Mouse (Mus musculus): ENCODE measurements around the gene Prpf18. TPM values are rescaled to one million over a fixed set of nuclear protein-coding genes. Genes with fewer than 3 reads are reported as not detected.

The Prpf18 gene
- total RNA-seq, 2 experiments from 2014 or later = 34.2 to 35.5 TPM

DNA sequence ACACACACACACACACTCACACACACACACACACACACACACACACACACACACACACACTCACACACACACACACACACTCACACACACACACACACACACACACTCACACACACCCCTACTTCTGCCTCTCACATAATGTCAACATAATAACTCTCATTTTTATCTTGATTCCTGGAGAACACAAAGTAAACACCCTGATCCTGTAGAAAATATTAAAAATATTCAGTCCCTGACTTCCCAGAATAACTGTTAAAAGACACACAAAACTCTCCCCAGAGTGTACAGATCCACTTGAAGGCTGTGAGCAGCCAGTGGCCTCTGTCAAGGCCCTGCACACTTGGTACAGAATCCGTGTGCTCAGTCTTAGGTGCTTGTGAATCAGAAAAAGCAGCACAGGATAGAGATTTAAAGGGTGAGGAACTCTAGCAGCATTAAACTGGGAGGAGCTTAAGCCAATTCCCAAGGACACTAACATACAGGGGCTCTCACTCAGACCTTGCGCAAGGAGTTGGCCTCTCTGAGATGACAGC, 36.8 kb downstream of the Prpf18 start:
- DNase-seq = no peak

DNA sequence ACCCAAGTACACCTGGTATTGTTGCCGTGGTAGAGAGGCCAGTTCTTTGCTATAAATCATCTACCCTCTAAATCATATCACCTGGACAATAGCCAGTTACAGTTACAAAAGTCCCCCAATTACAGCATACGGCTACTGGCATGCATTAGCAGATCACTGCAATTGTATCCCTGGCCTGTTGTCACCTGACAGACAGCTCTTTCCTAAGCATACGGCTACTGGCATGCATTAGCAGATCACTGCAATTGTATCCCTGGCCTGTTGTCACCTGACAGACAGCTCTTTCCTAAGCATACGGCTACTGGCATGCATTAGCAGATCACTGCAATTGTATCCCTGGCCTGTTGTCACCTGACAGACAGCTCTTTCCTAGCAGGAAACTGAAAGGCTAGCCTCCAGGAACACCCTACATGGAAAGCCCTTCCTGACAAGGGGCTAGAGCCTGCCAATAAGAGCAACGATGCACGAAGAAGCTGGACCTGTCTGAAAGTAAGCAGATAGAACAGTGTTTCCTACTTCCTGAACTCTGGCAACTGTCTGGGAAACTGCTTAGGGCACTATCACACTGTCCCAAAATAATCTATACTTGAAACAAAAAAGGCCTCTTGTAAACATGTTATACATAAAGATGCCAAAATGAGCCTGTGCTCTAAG, 37.5 kb downstream of the Prpf18 start:
- DNase-seq = peak; percentile 37 to 56

- peak; percentile 35 to 46 for DNase-seq
These were observed 40.2 kb downstream of the Prpf18 start for GRCm38 (mm10) chr2:4611704-4612103.

DNA sequence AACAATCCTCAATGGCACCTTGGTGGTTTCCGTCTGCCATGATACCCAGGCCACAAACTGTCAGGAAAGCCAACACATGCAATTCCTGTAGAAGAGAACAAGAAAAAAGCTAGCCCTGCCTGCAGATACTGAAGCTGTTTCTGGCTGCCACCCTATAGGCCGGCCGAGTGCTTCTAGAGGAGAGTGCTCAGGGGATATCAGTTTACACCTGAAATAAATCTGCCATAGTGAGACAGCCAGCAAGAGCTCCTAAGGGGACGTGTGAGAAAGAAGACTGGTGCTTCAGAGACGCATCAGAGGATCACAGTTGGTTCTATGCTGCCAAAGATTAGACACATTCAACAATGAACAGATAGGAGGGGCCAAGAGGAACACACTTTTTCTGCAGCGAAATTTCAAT, 40.6 kb downstream of the Prpf18 start:
- DNase-seq = no peak

DNA sequence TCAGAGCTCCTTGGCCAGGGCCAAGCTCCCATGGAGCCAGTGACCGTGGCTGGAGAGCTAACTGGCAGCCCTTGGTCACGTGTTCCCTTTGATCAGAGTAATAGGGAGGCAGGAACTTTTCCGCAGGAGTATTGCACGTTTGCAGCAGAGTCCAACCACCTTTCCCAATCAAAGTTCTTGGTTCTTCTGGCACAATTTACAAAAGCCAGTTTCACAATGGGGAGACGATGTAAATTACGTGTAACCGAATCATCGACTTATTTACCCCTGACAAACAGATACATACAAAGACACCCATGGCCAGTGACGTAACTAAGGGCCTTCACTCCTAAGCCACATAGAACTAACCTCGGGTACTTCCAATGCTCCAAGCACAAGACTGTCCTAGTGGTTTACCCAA, 42.5 kb downstream of the Prpf18 start:
- DNase-seq = peak in 1 of 2 experiments; percentile 24

GRCm38 (mm10) chr2:4608253-4608652, 43.7 kb downstream of the Prpf18 start:
- DNase-seq = no peak

GRCm38 (mm10) chr2:4606559-4606958, 45.4 kb downstream of the Prpf18 start:
- no peak for DNase-seq

GRCm38 (mm10) chr2:4603361-4603945, 48.5 kb downstream of the Prpf18 start:
- no peak for DNase-seq

DNA sequence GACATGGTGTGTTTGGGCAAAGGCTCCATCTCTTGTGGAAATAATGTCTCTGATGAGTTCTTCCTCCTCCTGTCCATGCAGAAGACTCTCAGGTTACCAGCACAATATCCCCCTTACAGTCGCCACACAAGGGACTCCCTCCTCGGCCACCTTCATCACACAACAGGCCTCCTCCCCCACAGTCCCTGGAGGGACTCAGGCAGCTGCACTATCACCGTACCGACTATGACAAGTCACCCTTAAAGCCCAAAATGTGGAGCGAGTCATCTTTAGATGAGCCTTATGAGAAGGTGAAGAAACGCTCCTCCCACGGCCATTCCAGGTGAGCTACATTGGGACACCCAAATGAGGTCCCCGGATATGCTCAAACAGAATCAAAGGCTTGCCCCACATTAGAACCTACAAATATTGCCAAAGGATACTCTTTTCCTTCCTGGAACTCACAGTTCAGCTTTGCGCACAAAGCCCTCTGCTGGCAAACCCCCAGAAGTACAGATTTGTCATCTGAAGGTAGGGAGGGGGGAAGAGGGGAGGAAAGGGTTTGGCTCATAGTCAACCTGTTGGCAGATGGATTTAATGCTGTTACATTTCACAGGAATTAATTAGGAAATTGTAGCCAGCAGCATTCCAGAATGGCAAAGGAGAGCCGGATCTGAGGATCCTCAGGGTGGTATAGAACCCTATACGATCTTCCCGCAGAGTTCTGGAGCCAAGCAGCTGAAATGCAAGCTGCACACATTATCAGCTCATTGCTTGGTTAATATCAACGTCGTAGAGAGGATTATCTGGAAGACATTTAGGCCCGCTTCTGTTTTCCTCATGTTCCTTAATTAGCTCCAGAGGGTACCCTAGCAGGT, 50.7 kb downstream of the Prpf18 start:
- peak; percentile 76 to 84 for DNase-seq

DNA sequence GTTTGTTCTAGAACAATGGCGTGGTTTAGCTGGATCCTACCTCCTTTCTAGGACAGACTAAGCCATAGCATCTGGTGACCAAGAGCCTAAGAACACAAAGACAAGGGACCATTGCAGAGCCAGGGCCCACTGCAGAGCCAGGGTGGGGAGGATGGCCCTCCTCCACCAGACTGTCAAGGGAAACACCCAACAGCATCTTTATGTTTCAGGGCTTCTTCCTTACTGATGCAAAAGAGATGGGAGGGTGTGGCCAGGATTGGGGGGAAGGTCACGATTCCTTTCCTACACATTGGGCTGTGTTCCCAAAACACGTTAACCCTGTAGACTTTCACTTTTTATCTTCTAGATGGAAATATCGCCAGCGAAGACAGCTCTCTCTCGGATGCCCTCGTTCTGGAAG, 54.9 kb downstream of the Prpf18 start:
- DNase-seq = no peak

DNA sequence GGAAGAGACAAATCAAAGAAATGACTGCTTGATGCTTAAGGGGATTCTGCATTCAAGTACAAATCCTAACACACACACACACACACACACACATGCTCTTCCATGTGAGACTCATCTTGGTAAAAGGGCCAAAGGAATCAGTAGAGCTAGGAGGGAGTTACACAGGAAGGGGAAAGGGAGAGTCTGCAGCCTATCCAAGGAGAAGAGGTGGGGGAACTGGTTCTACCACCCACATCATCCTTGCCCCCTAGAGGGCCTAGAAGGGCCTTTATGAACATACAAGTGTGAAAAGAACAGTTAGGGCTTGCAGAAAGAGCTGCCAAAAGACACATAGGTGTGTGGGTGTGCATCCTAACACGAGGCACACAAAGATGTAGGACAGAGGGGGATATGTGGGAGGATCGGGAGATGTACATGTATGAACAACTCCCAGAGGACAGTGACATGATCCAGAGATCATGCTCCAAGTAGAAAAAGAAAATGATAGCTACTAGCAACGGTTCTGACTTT, 58.0 kb downstream of the Prpf18 start:
- no peak for DNase-seq

GRCm38 (mm10) chr2:4593433-4593832, 58.5 kb downstream of the Prpf18 start:
- DNase-seq = peak; percentile 88 to 92

- peak; percentile 65 to 78 for DNase-seq
These were observed 59.2 kb downstream of the Prpf18 start for GRCm38 (mm10) chr2:4592666-4593065.

GRCm38 (mm10) chr2:4591647-4592046, 60.3 kb downstream of the Prpf18 start:
- no peak for DNase-seq

DNA sequence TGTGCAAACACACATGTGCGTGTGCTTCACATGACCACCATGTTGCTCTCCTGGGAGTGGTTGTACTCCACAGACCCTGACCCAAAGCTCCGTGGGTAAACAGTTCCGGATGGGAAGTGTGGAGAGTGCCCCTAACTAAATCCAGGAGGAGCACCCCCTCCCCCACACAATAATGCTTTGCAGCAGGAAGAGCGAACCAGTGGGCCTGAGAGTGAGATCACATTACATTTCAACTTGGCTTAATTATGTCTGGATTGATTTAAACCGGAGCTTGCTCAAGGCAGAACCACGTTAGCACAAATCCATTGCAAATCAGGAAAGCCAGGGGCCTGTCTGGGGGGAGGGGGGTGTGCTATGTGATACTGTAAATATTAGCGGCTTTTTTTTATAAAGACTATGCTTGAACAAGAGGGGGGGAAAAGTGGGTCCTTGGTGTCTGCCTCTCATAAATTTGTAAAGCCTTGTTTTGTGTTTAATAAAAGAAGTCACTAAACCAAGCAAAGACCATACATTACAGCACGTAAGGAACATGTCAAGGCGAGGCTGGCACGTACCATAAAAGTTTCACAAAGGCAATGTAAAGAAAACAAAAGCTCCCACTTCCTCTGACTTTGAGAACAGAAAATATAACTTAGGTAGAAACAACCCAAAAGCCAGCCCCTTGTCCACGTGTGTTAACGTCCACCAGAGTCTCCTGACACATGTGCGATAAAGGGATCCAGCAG, 64.1 kb downstream of the Prpf18 start:
- no peak for DNase-seq

DNA sequence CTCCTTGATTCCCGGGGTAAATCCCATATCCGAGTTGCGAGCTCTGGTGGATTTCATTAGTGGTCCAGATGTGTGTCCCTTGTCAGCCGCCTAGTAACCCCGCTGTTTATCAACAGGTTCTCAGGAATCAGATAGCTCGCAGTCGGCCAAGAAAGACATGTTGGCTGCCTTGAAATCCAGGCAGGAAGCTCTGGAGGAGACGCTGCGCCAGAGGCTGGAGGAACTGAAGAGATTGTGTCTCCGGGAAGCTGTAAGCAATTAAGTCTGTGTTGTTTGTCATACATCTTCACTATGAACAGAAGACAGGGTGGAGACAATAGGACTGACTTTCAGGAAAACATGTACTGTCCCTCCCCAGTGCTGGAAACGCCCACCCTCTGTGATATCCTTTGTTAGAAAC, 65.7 kb downstream of the Prpf18 start:
- peak; percentile 58 to 75 for DNase-seq

- DNase-seq = no peak
These were observed 67.7 kb downstream of the Prpf18 start for GRCm38 (mm10) chr2:4584252-4584651.

GRCm38 (mm10) chr2:4582930-4583329, 69.0 kb downstream of the Prpf18 start:
- DNase-seq = no peak

- no peak for DNase-seq
These were observed 71.2 kb downstream of the Prpf18 start for GRCm38 (mm10) chr2:4580666-4581065.

- DNase-seq = no peak
These were observed 72.4 kb downstream of the Prpf18 start for GRCm38 (mm10) chr2:4579357-4580068.

DNA sequence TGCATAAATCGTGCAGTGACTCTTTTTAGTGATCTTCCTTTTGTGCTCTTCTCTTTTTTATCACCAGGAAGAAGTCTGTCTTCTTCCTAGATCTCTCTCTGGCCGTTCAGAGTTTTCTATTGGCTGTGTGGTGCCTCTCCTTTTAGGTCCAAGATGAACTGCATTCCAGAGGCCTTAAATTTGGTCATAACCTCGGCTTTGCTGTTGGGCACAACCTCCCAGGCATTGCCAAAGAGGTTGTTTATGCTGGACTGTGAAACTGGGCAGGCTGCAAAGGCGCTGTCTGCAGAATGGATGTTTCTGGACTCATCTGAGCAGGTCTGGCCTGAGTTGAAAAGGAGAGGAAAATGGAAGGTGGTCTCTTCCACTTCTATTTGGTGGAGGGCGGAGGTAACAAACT, 73.6 kb downstream of the Prpf18 start:
- no peak for DNase-seq

All from heart, adult 18-20 months (tissue).